Mouse (Mus musculus): ENCODE measurements around the gene Gm20916. TPM values are rescaled to one million over a fixed set of nuclear protein-coding genes. Genes with fewer than 3 reads are reported as not detected.
"Not testable (repeated sequence)": the region's sequence is repeated elsewhere in the genome, so short reads cannot be mapped to it uniquely, and the experiment has no call there.

Gene Gm20916
- total RNA-seq (2015) (not detected in 2 replicates), total RNA-seq (2017) (not detected in 2 replicates)

DNA sequence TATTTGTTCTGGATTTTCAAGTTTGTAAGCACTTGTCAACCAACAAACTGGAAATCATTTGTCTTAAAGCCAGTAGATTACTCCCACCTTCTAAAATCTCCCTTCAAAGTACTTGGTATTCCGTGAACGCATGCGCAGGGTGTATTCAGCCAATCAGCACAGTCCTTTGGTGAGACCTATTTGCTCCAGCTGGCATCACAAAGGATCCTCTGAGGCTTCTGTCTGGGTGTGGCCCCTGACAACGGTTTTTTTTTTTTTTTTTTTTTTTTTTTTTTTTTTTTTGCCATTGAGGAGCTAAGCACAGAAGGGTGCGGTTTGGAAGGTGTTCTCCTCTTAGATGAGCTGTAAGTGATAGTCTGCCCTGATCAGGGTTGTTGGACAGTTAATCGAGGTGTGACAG is at the start of gene Gm20916:
Gene Gm20916, plus strand, starts transcription at position 301 of the 400 bp plus-strand sequence.
- ATAC-seq (replicated peaks; ENCODE audit: poor library complexity): not testable (repeated sequence)

Other genes starting within 250 kb of the Gm20916 start
- gene Gm20917, start 168.4 kb upstream of the Gm20916 start, total RNA-seq (2015): not detected in 2 replicates
- gene Gm20917, start 168.4 kb upstream of the Gm20916 start, total RNA-seq (2017): not detected in 2 replicates